Mouse (Mus musculus): ENCODE data around the gene Tmem129.

DNA sequence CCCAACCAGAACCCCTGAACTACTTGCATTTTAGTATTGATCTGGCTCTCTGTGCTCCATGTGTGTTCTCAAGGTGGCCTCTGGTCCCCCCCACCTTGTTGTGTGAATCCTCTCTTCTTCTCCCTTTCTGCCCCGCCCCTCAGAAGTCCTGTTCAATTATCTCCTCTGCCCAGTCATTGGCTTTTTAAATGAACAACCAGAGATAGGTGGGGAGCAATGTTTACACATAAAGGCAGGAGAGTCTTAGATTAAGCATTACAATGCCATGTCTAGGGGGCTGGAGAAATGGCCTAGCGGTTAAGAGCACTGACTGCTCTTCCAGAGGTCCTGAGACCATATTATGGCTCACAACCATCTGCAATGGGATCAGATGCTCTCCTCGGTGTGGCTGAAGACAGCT is 22.9 kb downstream of the Tmem129 start:
- TF ChIP-seq CTCF (IDR thresholded peaks at IDR 0.05; ENCODE audit: low read depth, low read length), result no peak
- no peak for TF ChIP-seq POLR2A (IDR thresholded peaks at IDR 0.05; ENCODE audit: borderline replicate concordance, low read depth, low read length)
